Mouse (Mus musculus): ENCODE results near the gene Depdc5.

Depdc5 gene

GRCm38 (mm10) chr5:33033633-33034032, 170.1 kb downstream of the Depdc5 start:
- peak; percentile 50 for DNase-seq

- peak; percentile 90 for DNase-seq
Observed at GRCm38 (mm10) chr5:33034100-33034499, 170.6 kb downstream of the Depdc5 start.

- DNase-seq, result peak; percentile 22
Observed at GRCm38 (mm10) chr5:33034916-33035315, 171.4 kb downstream of the Depdc5 start.

- DNase-seq, result peak; percentile 61
Observed at GRCm38 (mm10) chr5:33038656-33039509, 175.4 kb downstream of the Depdc5 start.

GRCm38 (mm10) chr5:33039510-33039911, 176.0 kb downstream of the Depdc5 start:
- DNase-seq, result peak; percentile 86

GRCm38 (mm10) chr5:33040735-33041134, 177.2 kb downstream of the Depdc5 start:
- peak; percentile 62 for DNase-seq

GRCm38 (mm10) chr5:33043397-33043796, 179.9 kb downstream of the Depdc5 start:
- peak; percentile 65 for DNase-seq
